Mouse (Mus musculus): ENCODE measurements around the gene Fcer2a. TPM values are rescaled to one million over a fixed set of nuclear protein-coding genes. Genes with fewer than 3 reads are reported as not detected.

Fcer2a gene
- under 1 TPM; 0.01 to 0.02 TPM for polyA plus RNA-seq (2012; fragmentation: generic; extraction: Trizol)

GRCm38 (mm10) chr8:3694121-3694520, at the start of gene Fcer2a:
TSS of gene Fcer2a (minus strand) at chr8:3694175.

DNA sequence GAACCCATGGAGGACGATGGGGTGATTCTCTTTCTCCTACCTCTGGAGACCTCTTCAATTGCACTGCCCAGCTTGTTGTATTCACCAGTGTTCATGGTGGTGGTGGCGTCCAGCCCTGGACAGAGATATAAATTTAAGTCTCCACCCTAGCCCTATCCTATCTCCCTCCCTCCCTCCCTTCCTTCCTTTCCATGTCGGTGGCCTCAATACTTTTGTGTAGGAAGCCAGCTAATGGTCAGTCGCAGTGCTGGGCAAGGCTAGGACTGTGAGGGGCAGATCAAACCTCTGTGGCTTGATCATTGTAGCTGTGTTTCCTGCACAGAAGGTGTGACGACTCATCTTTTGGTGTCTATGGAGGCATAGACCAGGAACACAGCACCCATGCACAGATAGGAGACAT, 26.6 kb upstream of the Fcer2a start, which contains the start of gene Clec4g:
TSS of gene Clec4g (minus strand) at position 101 of the 400 bp plus-strand sequence.

DNA sequence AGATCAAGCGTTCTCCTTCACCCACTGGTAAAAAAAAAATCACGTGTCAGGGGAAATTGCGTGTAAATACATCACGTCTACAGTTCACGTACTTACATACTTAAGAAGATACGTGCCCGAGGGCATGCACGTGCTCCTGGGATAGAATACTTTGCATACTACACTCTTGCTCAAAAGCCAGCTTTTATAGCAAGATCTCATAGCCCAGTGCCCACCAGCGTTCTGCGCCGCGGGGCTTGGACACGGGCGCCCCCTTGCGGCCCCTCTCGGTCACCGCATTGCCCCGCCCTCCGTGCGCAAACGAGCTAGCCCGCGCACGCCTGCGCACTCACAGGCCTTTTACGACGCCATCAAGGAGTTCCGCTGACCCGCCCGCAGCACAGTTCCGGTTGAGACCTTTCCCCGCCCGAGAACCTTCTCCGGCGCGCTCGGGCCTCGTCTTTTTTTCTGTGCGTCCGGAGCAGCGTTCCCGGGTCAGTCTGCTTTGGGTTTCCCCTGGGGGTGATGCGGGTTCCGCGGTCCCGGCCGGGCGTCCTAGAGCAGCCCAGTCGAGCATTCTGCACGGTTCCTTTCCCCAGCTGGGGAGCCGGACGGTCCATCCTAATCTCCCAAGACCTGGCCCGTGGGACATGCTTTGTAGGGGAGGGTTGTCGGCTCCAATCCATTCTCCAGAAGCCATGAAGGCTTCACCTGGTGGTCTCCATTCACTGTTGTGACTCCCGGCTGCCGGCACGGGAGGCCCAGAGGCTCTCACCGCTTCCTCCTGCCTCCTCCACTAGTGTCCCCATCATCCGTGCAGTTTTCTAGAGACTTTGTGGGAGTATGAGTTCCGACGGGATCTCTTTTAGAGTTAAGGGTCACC, 17.6 kb downstream of the Fcer2a start, which contains the start of gene Trappc5:
TSS of gene Trappc5 (plus strand) at position 169 of the 862 bp plus-strand sequence.

GRCm38 (mm10) chr8:3671980-3672491, 21.9 kb downstream of the Fcer2a start, which contains the start of gene Fcor:
TSS of gene Fcor (minus strand) at chr8:3672362.

GRCm38 (mm10) chr8:3665507-3665906, 28.5 kb downstream of the Fcer2a start, which contains the start of gene Mcemp1:
TSS of gene Mcemp1 (plus strand) at chr8:3665754.

DNA sequence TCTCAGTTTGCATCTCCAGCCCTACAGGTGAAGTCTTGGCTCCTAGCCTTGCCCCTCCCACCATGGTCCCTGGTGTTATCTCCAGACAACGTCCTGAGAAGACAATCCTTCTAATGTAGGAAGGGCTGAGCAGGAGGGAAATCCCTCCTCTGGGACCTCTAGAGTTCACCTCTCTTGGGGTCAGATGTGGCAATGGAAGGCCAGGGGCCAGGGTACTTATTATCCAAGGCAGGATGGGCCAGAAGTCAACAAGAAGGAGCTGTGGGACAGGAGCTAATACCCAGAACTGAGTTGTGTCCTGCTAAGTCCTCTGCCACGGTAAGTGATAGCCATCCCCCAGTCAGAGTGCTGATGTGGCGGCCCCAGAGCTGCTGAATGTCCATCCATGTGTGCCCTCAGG, 38.4 kb downstream of the Fcer2a start, which contains the start of gene Retn:
TSS of gene Retn (plus strand) at position 245 of the 400 bp plus-strand sequence.

Other genes starting within 250 kb of the Fcer2a start
- 1 to 10 TPM; 1.5 to 6.0 TPM for gene Pex11g, start 226.5 kb downstream of the Fcer2a start, polyA plus RNA-seq (2012; fragmentation: generic; extraction: Trizol)
- not detected for gene Tex45, start 223.3 kb downstream of the Fcer2a start, polyA plus RNA-seq (2012; fragmentation: generic; extraction: Trizol)
- gene Zfp358, start 201.0 kb downstream of the Fcer2a start, polyA plus RNA-seq (2012; fragmentation: generic; extraction: Trizol): 10 to 100 TPM; 37.6 to 70.1 TPM
- 10 to 100 TPM; 24.2 to 49.7 TPM for gene Mcoln1, start 193.7 kb downstream of the Fcer2a start, polyA plus RNA-seq (2012; fragmentation: generic; extraction: Trizol)
- 10 to 100 TPM in 1 of 2 experiments, 1 to 10 TPM in 1; 8.8 to 24.0 TPM for gene Pnpla6, start 178.8 kb downstream of the Fcer2a start, polyA plus RNA-seq (2012; fragmentation: generic; extraction: Trizol)
- under 1 TPM; 0.04 to 0.07 TPM for gene C330021F23Rik, start 126.2 kb downstream of the Fcer2a start, polyA plus RNA-seq (2012; fragmentation: generic; extraction: Trizol)
- gene Camsap3, start 106.9 kb downstream of the Fcer2a start, polyA plus RNA-seq (2012; fragmentation: generic; extraction: Trizol): 1 to 10 TPM in 1 of 2 experiments, under 1 TPM in 1; 0.32 to 6.7 TPM
- 10 to 100 TPM; 31.9 to 41.7 TPM for gene Xab2, start 72.9 kb downstream of the Fcer2a start, polyA plus RNA-seq (2012; fragmentation: generic; extraction: Trizol)
- 100 to 1,000 TPM in 1 of 2 experiments, 10 to 100 TPM in 1; 93.7 to 124 TPM for gene Pet100, start 72.6 kb downstream of the Fcer2a start, polyA plus RNA-seq (2012; fragmentation: generic; extraction: Trizol)
- gene Pcp2, start 68.6 kb downstream of the Fcer2a start, polyA plus RNA-seq (2012; fragmentation: generic; extraction: Trizol): under 1 TPM; 0.06 to 0.09 TPM
- gene Stxbp2, start 63.2 kb downstream of the Fcer2a start, polyA plus RNA-seq (2012; fragmentation: generic; extraction: Trizol): 1 to 10 TPM; 1.6 TPM
- not detected for gene Retn, start 38.4 kb downstream of the Fcer2a start, polyA plus RNA-seq (2012; fragmentation: generic; extraction: Trizol)
- gene Mcemp1, start 28.4 kb downstream of the Fcer2a start, polyA plus RNA-seq (2012; fragmentation: generic; extraction: Trizol): not detected
- 1 to 10 TPM; 1.4 to 5.9 TPM for gene Fcor, start 21.8 kb downstream of the Fcer2a start, polyA plus RNA-seq (2012; fragmentation: generic; extraction: Trizol)
- 10 to 100 TPM; 31.8 to 37.4 TPM for gene Trappc5, start 17.9 kb downstream of the Fcer2a start, polyA plus RNA-seq (2012; fragmentation: generic; extraction: Trizol)
- gene Clec4g, start 26.5 kb upstream of the Fcer2a start, polyA plus RNA-seq (2012; fragmentation: generic; extraction: Trizol): not detected
- gene Cd209a, start 54.8 kb upstream of the Fcer2a start, polyA plus RNA-seq (2012; fragmentation: generic; extraction: Trizol): not detected
- gene Cd209e, start 160.1 kb upstream of the Fcer2a start, polyA plus RNA-seq (2012; fragmentation: generic; extraction: Trizol): not detected
- not detected for gene Cd209d, start 184.4 kb upstream of the Fcer2a start, polyA plus RNA-seq (2012; fragmentation: generic; extraction: Trizol)
- gene Cd209b, start 232.7 kb upstream of the Fcer2a start, polyA plus RNA-seq (2012; fragmentation: generic; extraction: Trizol): not detected